Mouse (Mus musculus): ENCODE data around the gene Tpm1.

Gene Tpm1

DNA sequence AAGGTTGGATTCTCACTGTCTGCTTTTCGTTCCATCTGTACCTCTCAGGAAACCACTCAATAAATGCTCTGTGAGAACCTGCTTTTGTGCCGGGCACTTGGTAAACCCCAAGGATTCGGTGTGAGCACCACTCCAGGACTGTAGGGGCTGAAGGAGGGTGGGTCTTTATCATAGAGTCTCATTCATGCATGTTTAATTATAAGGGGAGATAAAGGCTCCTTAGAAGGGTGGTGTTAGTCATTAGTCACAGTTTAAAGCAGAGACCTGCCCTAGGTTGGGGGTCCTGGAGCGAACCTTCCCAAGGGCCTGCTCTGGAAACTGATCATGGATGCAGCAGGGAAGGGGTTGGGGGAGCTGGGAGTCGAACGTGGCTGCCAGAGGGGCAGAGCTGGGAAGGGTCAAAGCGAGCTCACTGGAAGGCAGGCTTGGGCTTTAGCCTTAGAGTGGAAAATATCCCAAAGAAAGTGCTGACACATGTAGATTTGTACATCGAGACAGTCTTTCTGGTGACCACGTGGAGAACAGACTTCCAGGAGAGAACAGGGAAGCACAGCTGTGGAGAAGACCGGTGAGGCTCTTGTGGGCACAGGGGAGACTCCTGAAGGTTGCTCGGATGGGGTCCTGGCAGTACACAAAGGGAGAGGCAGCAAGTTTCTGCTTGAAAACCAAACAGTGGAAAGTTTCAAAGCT lies 60.9 kb downstream of the Tpm1 start:
- in situ Hi-C loops (cut with MseI, MboI), result no loop called here

GRCm38 (mm10) chr9:66985377-66985776 lies 63.8 kb downstream of the Tpm1 start:
- in situ Hi-C loops (cut with MseI, MboI), result no loop called here

DNA sequence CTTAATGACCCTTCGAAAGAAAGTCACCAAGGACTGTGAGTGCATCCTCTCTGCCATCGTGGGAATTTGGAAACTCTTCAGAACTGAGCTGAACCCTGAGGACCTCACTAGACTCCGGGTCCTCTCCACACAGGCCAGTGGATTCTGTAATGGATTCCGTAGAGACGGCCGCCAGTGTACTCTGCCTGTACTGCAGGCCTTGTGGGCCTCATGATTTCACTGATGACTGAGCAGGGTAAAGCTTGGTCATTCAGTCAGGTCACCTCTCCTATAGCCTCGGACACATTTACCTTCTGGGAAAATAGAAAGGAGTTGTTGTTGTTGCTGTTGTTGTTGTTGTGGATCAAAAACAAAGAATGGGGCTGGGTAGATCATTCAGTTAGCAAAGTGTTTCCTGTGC lies 67.1 kb downstream of the Tpm1 start:
- in situ Hi-C loops (cut with MseI, MboI), result no loop called here

- in situ Hi-C loops (cut with MseI, MboI), result no loop called here
These were observed 68.7 kb downstream of the Tpm1 start for GRCm38 (mm10) chr9:66980458-66980857.

GRCm38 (mm10) chr9:66978468-66978867 lies 70.7 kb downstream of the Tpm1 start:
- in situ Hi-C loops (cut with MseI, MboI), result no loop called here

GRCm38 (mm10) chr9:66977982-66978381 lies 71.2 kb downstream of the Tpm1 start:
- in situ Hi-C loops (cut with MseI, MboI), result no loop called here

DNA sequence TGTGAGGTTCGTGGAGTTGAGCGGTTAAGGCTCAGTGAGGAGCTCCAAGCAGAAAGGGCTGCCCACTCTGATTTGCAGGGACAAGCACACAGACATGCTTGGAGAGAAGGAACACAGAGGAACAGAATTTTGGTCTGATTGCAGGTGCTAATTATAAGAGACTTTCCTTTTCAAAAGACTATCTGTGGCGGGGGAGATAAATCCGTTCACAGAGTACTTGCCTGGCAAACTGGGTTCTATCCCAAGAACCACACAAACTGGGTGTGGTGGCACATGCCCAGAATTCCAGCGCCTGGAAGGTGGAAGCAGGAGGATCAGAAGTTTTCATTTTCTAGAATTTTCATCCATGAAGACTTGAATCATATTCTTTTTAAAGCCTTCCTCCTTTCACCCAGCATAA lies 72.1 kb downstream of the Tpm1 start:
- in situ Hi-C loops (cut with MseI, MboI), result no loop called here

DNA sequence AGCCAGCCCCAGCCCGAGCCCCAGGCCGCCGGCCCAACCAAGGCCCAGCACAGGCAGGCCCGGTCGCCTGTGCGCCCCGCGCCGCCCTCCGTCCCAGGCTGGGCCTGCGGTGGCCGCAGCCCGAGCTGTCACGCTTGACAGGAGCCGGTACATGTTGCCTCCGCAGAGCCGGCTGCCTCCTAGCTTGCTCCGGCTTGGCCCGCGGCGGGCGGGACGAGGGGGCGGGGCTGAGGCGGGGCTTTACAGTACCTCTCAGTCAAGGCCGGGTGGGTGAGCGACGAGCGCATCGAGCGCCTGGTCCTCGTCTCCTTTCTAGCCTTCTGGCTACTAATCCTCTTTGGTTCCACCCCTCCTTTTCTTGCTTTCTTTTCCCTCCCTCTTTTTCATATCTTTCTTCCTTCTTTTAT lies 74.0 kb downstream of the Tpm1 start, which contains the start of gene Lactb:
TSS of gene Lactb (minus strand) at position 246 of the 407 bp plus-strand sequence.
- in situ Hi-C loops (cut with MseI, MboI), result no loop called here

DNA sequence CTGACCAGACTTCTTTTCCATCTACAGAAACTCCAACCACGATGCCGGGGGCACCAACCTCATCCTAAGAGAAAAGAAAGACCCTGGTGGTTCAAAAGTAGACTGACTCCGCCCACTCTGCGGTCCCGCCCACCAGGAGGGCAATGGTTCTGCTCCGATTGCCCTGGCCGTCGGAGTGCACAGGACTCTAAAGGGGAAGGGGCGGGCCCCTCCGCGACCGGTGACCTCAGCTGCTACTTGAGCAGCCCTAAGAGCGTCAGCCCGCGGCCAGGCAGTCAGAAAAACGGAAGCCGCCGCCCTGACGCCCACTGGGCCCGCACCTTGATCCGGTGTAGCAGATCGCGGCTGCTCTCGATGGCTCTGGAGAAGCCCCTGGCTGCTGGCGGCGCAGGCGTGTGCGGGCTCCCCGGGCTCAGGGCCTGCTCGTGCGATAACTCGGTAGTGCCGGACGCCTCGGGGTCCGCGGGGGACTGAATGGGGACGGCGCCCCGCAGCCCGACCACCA lies 74.4 kb downstream of the Tpm1 start:
- in situ Hi-C loops (cut with MseI, MboI), result no loop called here
